Mouse (Mus musculus): Measurements from ENCODE around the gene Tmem41b. TPM values are rescaled to one million over a fixed set of nuclear protein-coding genes. Genes with fewer than 3 reads are reported as not detected.
"Not testable (repeated sequence)": the region's sequence is repeated elsewhere in the genome, so short reads cannot be mapped to it uniquely, and the experiment has no call there.

Tmem41b gene
- polyA plus RNA-seq, 1 experiment from 2014 or later, result 70.1 TPM

DNA sequence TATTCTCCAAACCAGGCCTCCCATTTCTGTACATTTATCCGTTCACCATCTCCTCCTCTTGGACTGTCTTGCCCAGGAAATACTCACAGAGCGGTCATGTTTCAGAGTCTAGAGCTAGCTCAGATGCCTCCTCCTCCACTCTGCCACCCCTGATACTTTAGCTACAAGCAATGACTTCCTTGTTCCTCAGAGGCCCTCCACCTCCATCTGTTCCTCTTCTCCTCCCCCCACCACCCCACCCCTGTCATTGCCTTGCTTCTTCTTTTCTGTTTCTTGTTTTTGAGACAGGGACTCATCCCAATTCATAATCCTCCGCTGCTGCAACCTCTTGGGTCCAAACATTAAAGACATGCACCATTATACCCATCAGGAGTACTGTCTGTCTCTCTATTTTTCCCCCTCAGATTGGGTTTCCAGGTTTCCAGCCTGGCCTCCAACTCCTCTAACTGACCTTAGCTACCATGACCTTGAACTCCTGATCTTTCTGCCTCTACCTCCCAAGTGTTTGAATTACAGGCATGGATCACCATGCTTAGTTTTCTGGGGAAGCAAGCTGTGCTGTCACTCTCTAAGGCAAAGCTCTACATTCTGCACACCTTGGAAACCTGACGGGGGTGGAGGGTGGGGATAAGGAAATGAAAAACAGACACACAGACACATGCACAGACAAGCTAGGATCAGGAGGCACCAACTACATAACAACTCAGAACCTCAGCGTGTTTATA lies 19.9 kb upstream of the Tmem41b start:
- H3K27ac ChIP-seq, result no peak overlapping the region
- H3K4me3 ChIP-seq (replicated peaks), result no peak overlapping the region
- H3K9ac ChIP-seq, result no peak overlapping the region
- H3K27me3 ChIP-seq (replicated peaks), result no peaks in the 10 kb centered on the region
- WGBS, result 74% methylated on average over 5 of the region's 5 CpGs
- no peak for ATAC-seq (ENCODE audit: insufficient read depth, low FRiP score, low read depth)
- no peak overlapping the region for H3K4me2 ChIP-seq
- no peaks in the 10 kb centered on the region for H3K9me3 ChIP-seq
- no peaks in the 10 kb centered on the region for H3K36me3 ChIP-seq
- H3K4me1 ChIP-seq, result no peaks in the 10 kb centered on the region

GRCm38 (mm10) chr7:110005976-110006375 lies 19.2 kb upstream of the Tmem41b start:
- Histone ChIP-seq H3K36me3 (no peaks in the 10 kb centered on the region), H3K4me2 (no peak overlapping the region), H3K9me3 (no peaks in the 10 kb centered on the region), H3K4me1 (no peaks in the 10 kb centered on the region), H3K4me3 (replicated peaks) (no peak overlapping the region), H3K9ac (no peak overlapping the region), H3K27me3 (replicated peaks) (no peaks in the 10 kb centered on the region), H3K27ac (no peak overlapping the region)
- no peak for ATAC-seq (ENCODE audit: insufficient read depth, low FRiP score, low read depth)

- no peaks in the 10 kb centered on the region for H3K36me3 ChIP-seq
- WGBS, result 8% methylated on average over 20 of the region's 20 CpGs
- H3K4me3 ChIP-seq (replicated peaks), result peak overlapping the region; percentile 8; the same call in 1 of the 2 replicates
- no peaks in the 10 kb centered on the region for H3K4me1 ChIP-seq
- no peaks in the 10 kb centered on the region for H3K9me3 ChIP-seq
- H3K9ac ChIP-seq, result no peak overlapping the region
- ATAC-seq (ENCODE audit: insufficient read depth, low FRiP score, low read depth), result peak; percentile 58; the same call in 1 of the 2 replicates
- peak overlapping the region; percentile 40; the same call in 1 of the 2 replicates for H3K4me2 ChIP-seq
- no peaks in the 10 kb centered on the region for H3K27me3 ChIP-seq (replicated peaks)
- no peak overlapping the region for H3K27ac ChIP-seq
Measured at GRCm38 (mm10) chr7:110002968-110003367, 16.2 kb upstream of the Tmem41b start.

DNA sequence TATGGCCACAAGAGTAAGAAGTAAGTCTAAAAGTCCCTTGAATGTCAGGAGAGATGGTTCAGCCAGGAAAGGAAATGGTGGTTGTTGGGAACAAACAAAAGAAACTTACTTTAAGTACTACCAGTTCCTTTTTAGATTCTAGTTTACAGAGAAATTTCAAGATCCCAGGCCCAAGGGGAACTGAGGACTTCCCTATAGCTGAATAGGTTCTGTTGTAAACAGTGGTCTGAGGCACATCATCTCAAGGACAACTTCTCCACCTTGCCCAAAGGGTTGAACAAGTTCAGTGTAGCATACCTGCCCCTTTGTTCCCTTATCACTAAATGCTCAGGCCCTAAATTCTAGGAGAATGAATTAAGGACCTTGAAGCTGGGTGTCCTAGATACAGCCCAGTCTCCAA lies 15.4 kb upstream of the Tmem41b start:
- H3K4me2 ChIP-seq, result no peak overlapping the region
- H3K9ac ChIP-seq, result no peak overlapping the region
- H3K36me3 ChIP-seq, result no peaks in the 10 kb centered on the region
- H3K4me3 ChIP-seq (replicated peaks), result no peak overlapping the region
- no peaks in the 10 kb centered on the region for H3K4me1 ChIP-seq
- ATAC-seq (ENCODE audit: insufficient read depth, low FRiP score, low read depth), result no peak
- no peaks in the 10 kb centered on the region for H3K27me3 ChIP-seq (replicated peaks)
- H3K9me3 ChIP-seq, result no peaks in the 10 kb centered on the region
- no peak overlapping the region for H3K27ac ChIP-seq

DNA sequence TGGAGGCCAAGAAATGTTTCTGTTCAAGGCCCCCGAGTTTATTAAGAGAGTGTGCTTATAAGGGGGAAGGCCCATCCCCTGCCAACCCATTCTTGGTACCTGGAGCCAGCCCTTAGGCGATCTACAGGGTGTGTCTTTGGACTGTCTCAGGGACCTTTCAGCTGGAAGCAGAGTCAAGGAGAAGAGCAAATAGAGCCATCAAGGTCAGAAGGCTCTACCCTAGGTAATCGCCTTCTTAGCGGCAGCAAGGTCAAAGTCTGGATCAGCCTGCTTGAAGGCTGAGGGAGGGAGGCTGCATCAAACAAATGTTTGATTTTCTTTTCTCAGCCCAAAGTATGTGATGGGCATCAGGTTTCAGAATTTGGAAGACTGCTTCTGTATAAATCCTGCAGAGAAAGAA lies 11.7 kb upstream of the Tmem41b start:
- Histone ChIP-seq H3K27ac (no peak overlapping the region), H3K4me1 (peaks cover 3% of the 10 kb centered on the region; the same call in 1 of the 2 replicates), H3K36me3 (no peaks in the 10 kb centered on the region), H3K9ac (no peak overlapping the region), H3K4me3 (replicated peaks) (no peak overlapping the region), H3K9me3 (no peaks in the 10 kb centered on the region), H3K27me3 (replicated peaks) (no peaks in the 10 kb centered on the region), H3K4me2 (no peak overlapping the region)
- no peak for ATAC-seq (ENCODE audit: insufficient read depth, low FRiP score, low read depth)
- 72% methylated on average over 4 of the region's 4 CpGs for WGBS

DNA sequence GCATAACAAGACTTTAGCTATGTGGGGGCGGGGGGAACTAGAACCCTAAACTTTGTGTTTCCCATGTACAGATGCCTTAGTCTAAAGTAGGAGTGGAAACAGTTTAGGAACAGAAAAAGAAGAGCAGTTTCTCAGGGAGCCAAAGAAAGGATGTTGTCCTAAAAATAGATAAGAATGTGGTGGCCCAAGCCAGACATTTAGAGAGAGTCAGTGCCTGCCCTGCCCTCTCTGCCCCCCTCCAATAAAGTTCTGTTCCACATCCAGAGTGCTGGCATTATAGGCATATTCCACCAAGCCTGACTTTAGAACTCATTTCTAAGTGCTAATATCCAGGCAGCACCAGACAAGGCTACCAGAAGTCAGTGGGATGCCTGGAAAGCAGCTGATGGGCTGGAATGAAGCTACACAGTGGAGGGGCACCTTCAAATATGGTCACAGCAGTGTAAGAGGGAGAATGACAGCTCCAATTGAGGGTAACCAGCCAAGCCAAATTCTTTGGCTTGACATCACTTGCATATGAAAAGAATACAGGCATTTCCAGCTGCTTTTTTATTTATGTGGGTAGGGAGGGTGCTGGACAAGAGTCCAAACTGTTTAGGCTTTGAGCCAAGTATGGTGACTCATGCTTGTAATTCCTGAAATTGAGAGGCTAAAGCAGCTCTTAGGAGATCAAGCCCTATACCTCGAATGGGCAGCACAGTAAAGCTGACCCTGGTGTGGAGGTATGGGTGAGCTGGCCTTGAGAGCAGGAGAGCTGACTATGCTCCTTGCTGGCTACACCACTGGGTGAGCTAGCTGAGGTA lies 6.6 kb upstream of the Tmem41b start:
- peaks cover 8% of the 10 kb centered on the region; the same call in 1 of the 2 replicates for H3K4me1 ChIP-seq
- H3K4me3 ChIP-seq (replicated peaks), result no peak overlapping the region
- peak overlapping the region; percentile 32; the same call in 1 of the 2 replicates for H3K27ac ChIP-seq
- H3K9me3 ChIP-seq, result no peaks in the 10 kb centered on the region
- peak; percentile 68 for ATAC-seq (ENCODE audit: insufficient read depth, low FRiP score, low read depth)
- H3K4me2 ChIP-seq, result no peak overlapping the region
- H3K27me3 ChIP-seq (replicated peaks), result no peaks in the 10 kb centered on the region
- no peaks in the 10 kb centered on the region for H3K36me3 ChIP-seq
- 46% methylated on average over 2 of the region's 2 CpGs for WGBS
- no peak overlapping the region for H3K9ac ChIP-seq

- Histone ChIP-seq H3K4me3 (replicated peaks) (no peak overlapping the region), H3K4me2 (no peak overlapping the region), H3K9ac (no peak overlapping the region), H3K27ac (no peak overlapping the region), H3K9me3 (no peaks in the 10 kb centered on the region), H3K36me3 (no peaks in the 10 kb centered on the region), H3K4me1 (peaks cover 8% of the 10 kb centered on the region; the same call in 1 of the 2 replicates), H3K27me3 (replicated peaks) (no peaks in the 10 kb centered on the region)
- WGBS, result 87% methylated on average over 1 of the region's 1 CpGs
- ATAC-seq (ENCODE audit: insufficient read depth, low FRiP score, low read depth), result no peak
Measured at GRCm38 (mm10) chr7:109991286-109991685, 4.6 kb upstream of the Tmem41b start.

- H3K27me3 ChIP-seq (replicated peaks), result no peaks in the 10 kb centered on the region
- H3K9ac ChIP-seq, result peak overlapping the region; percentile 49; the same call in 1 of the 2 replicates
- H3K4me2 ChIP-seq, result peak overlapping the region; percentile 64
- H3K36me3 ChIP-seq, result 0 out of 2 replicates have a peak, but pooled peaks cover 8% of the 10 kb centered on the region
- WGBS, result under 1% methylated on average over 43 of the region's 43 CpGs
- H3K27ac ChIP-seq, result peak overlapping the region; percentile 86
- H3K9me3 ChIP-seq, result no peaks in the 10 kb centered on the region
- H3K4me1 ChIP-seq, result no peaks in the 10 kb centered on the region; the same call in 1 of the 2 replicates
- H3K4me3 ChIP-seq (replicated peaks), result peak overlapping the region; percentile 61
- ATAC-seq (ENCODE audit: insufficient read depth, low FRiP score, low read depth), result peak; percentile 99
Measured at GRCm38 (mm10) chr7:109986133-109986669, 528 bp downstream of the Tmem41b start.

GRCm38 (mm10) chr7:109985661-109986132 lies 1.0 kb downstream of the Tmem41b start:
- under 1% methylated on average over 27 of the region's 27 CpGs for WGBS
- no peak; the same call in none of the 2 replicates for ATAC-seq (ENCODE audit: insufficient read depth, low FRiP score, low read depth)
- no peaks in the 10 kb centered on the region for H3K9me3 ChIP-seq
- H3K36me3 ChIP-seq, result 0 out of 2 replicates have a peak, but pooled peaks cover 8% of the 10 kb centered on the region
- peak overlapping the region; percentile 69; the same call in 1 of the 2 replicates for H3K27ac ChIP-seq
- no peaks in the 10 kb centered on the region for H3K27me3 ChIP-seq (replicated peaks)
- H3K4me3 ChIP-seq (replicated peaks), result peak overlapping the region; percentile 61
- no peaks in the 10 kb centered on the region; the same call in 1 of the 2 replicates for H3K4me1 ChIP-seq
- peak overlapping the region; percentile 49 for H3K9ac ChIP-seq
- peak overlapping the region; percentile 64 for H3K4me2 ChIP-seq

DNA sequence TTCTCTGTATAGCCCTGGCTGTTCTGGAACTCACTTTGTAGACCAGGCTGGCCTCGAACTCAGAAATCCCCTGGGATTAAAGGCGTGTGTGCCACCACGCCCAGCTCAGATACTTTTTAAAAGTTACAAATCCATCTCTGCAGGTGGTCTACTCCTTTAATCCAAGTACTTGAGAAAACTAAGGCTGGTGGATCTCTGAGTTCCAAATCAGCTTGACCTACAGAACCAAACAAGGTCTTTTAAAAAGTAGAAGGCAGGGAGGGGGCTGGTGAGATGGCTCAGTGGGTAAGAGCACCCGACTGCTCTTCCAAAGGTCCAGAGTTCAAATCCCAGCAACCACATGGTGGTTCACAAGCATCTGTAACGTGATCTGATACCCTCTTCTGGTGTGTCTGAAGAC lies 2.1 kb downstream of the Tmem41b start:
- H3K9ac ChIP-seq; ATAC-seq (ENCODE audit: insufficient read depth, low FRiP score, low read depth); H3K4me3 ChIP-seq (replicated peaks); H3K27me3 ChIP-seq (replicated peaks); H3K4me1 ChIP-seq; H3K36me3 ChIP-seq; H3K9me3 ChIP-seq; H3K4me2 ChIP-seq; H3K27ac ChIP-seq: not testable (repeated sequence)
- WGBS, result 73% methylated on average over 5 of the region's 5 CpGs

DNA sequence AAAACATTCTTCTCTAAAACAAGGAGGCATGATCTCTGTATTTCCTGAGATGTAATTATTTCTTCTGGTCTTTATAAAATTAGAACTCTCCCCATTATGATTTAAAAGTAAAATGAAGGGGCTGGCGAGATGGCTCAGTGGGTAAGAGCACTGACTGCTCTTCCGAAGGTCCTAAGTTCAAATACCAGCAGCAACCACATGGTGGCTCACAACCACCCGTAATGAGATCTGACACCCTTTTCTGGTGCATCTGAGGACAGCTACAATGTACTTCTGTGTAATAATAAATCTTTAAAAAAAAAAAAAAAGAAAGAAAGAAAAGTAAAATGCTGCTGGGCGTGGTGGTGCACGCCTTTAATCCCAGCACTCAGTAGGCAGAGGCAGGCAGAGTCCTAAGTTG lies 9.6 kb downstream of the Tmem41b start:
- not testable (repeated sequence) for H3K4me1 ChIP-seq; H3K4me3 ChIP-seq (replicated peaks); H3K4me2 ChIP-seq; H3K9me3 ChIP-seq; H3K9ac ChIP-seq; H3K27me3 ChIP-seq (replicated peaks); H3K27ac ChIP-seq; ATAC-seq (ENCODE audit: insufficient read depth, low FRiP score, low read depth)
- peaks cover 41% of the 10 kb centered on the region for H3K36me3 ChIP-seq
- WGBS, result 66% methylated on average over 5 of the region's 5 CpGs

All from stomach, embryonic 15.5 days (tissue).